Mouse (Mus musculus) myocyte (in vitro differentiated cells): ENCODE results near the gene Nmrk1.

Experiments used
- CEBPB ChIP-seq: IDR thresholded peaks from 2 replicates; pipeline ENCODE4 v1.6.1; 2011; ENCODE audit warnings: mild to moderate bottlenecking, moderate library complexity; ENCODE audit not compliant: poor library complexity, insufficient read depth, severe bottlenecking
- MYOD1 ChIP-seq, 3 experiments: IDR thresholded peaks; one replicate each; pipeline ENCODE4 v1.6.1; 2011; ENCODE audit warnings: control low read depth in 2 of 3, low read depth in 2 of 3, mild to moderate bottlenecking in 2 of 3, moderate library complexity in 1 of 3; ENCODE audit not compliant: insufficient read length in 2 of 3, control insufficient read depth in 1 of 3
- MYOG ChIP-seq, 3 experiments: IDR thresholded peaks; one replicate each; pipeline ENCODE4 v1.6.1; 2011; ENCODE audit warnings: control low read depth in 2 of 3, low read depth in 2 of 3, mild to moderate bottlenecking in 2 of 3; ENCODE audit not compliant: insufficient read length in 2 of 3, control insufficient read depth in 1 of 3, insufficient read depth in 1 of 3
- POLR2A ChIP-seq: IDR thresholded peaks from one replicate; pipeline ENCODE4 v1.6.1; 2011; ENCODE audit warnings: low read depth, mild to moderate bottlenecking, control low read depth, moderate library complexity; ENCODE audit not compliant: insufficient read length
- POLR2AphosphoS2 ChIP-seq: IDR thresholded peaks from one replicate; pipeline ENCODE4 v1.6.1; 2011; ENCODE audit warnings: low read depth, control low read depth; ENCODE audit not compliant: insufficient read length
- SRF ChIP-seq: IDR thresholded peaks from one replicate; pipeline ENCODE4 v1.6.1; 2011; ENCODE audit warnings: low read depth; ENCODE audit not compliant: control insufficient read depth, insufficient read length
- TCF12 ChIP-seq: IDR thresholded peaks from one replicate; pipeline ENCODE4 v1.6.1; 2011; ENCODE audit warnings: mild to moderate bottlenecking, control low read depth; ENCODE audit not compliant: poor library complexity, insufficient read depth, severe bottlenecking
- USF1 ChIP-seq: IDR thresholded peaks from one replicate; pipeline ENCODE4 v1.6.1; 2011; ENCODE audit warnings: low read depth, mild to moderate bottlenecking, control low read depth, moderate library complexity

DNA sequence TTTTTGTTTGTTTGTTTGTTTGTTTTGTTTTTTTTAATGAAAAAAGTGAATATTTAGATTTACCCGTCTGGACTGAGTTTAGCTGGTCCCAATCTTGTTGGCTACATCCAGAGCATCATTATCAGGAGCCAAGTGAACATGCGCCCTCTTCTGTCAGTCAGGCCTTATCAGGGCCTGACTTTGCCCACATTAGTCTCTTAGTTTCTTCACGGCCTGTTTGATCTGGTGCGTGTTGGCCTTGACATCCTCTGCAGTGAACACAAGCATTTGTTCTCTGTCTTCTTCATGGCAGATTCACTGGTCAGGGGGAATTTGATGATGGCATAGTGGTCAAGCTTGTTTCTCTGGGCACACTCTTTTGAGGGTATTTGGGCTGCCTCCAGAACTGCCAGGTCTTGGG lies 50.4 kb downstream of the Nmrk1 start:
- TF ChIP-seq TCF12 (no peak), CEBPB (no peak), POLR2A (no peak), POLR2AphosphoS2 (no peak), MYOD1 (IDR thresholded peaks at IDR 0.05; ENCODE audit: control insufficient read depth in 1 of 3, insufficient read length in 2 of 3, low read depth in 2 of 3) (no peak), USF1 (no peak), SRF (no peak), MYOG (IDR thresholded peaks at IDR 0.05; ENCODE audit: control insufficient read depth in 1 of 3, insufficient read depth in 1 of 3, insufficient read length in 2 of 3, low read depth in 2 of 3) (no peak)
